Mouse (Mus musculus): Measurements from ENCODE around the gene 4933409G03Rik. TPM values are rescaled to one million over a fixed set of nuclear protein-coding genes. Genes with fewer than 3 reads are reported as not detected.
A peak's percentile ranks its signal among the peaks of the same experiment; 100 is the strongest.
"Not testable (repeated sequence)": the region's sequence is repeated elsewhere in the genome, so short reads cannot be mapped to it uniquely, and the experiment has no call there.

The 4933409G03Rik gene
- not detected in 2 replicates for polyA plus RNA-seq (2014; fragmentation: Nextera tagmentation; extraction: Ambion mirVana)

- no peaks in the 10 kb centered on the region for H3K36me3 ChIP-seq (ENCODE audit: control insufficient read depth, insufficient read depth, low read length)
- H3K27me3 ChIP-seq (ENCODE audit: control insufficient read depth, insufficient read depth, low read length), result no peaks in the 10 kb centered on the region
- DNase-seq (ENCODE audit: low spot score) (no peak), ATAC-seq (ENCODE audit: insufficient number of reproducible peaks, low FRiP score, low TSS enrichment, low read depth) (no peak)
- no peak within 1 kb of the TSS for H3K9ac ChIP-seq (ENCODE audit: low read length)
- no peaks in the 10 kb centered on the region for H3K9me3 ChIP-seq (ENCODE audit: control insufficient read depth, low read length)
- H3K4me3 ChIP-seq (ENCODE audit: low read depth, low read length), result no peak within 1 kb of the TSS
- no peak within 1 kb of the TSS for H3K4me2 ChIP-seq (ENCODE audit: low read depth, severe bottlenecking)
- 71% methylated on average over 5 of the region's 5 CpGs for WGBS
- no peaks in the 10 kb centered on the region for H3K4me1 ChIP-seq (ENCODE audit: control insufficient read depth, insufficient read depth, low read length)
- no peak within 1 kb of the TSS for H3K27ac ChIP-seq (replicated peaks; ENCODE audit: low read depth, low read length)
Observed at GRCm38 (mm10) chr2:68582113-68582512, at the start of gene 4933409G03Rik. Gene 4933409G03Rik, plus strand, starts transcription at chr2:68582413.

- no peak for ATAC-seq (ENCODE audit: insufficient number of reproducible peaks, low FRiP score, low TSS enrichment, low read depth)
- no peaks in the 10 kb centered on the region for H3K27me3 ChIP-seq (ENCODE audit: control insufficient read depth, insufficient read depth, low read length)
- no peak overlapping the region for H3K27ac ChIP-seq (replicated peaks; ENCODE audit: low read depth, low read length)
- 75% methylated on average over 2 of the region's 2 CpGs for WGBS
- no peak overlapping the region for H3K4me3 ChIP-seq (ENCODE audit: low read depth, low read length)
- H3K9me3 ChIP-seq (ENCODE audit: control insufficient read depth, low read length), result no peaks in the 10 kb centered on the region
- no peak overlapping the region for H3K9ac ChIP-seq (ENCODE audit: low read length)
- DNase-seq (ENCODE audit: low spot score), result no peak
- H3K4me1 ChIP-seq (ENCODE audit: control insufficient read depth, insufficient read depth, low read length), result no peaks in the 10 kb centered on the region
- H3K4me2 ChIP-seq (ENCODE audit: low read depth, severe bottlenecking), result no peak overlapping the region
- H3K36me3 ChIP-seq (ENCODE audit: control insufficient read depth, insufficient read depth, low read length), result no peaks in the 10 kb centered on the region
Observed at GRCm38 (mm10) chr2:68544190-68544589, 38.0 kb upstream of the 4933409G03Rik start.

GRCm38 (mm10) chr2:68560821-68561220 lies 21.4 kb upstream of the 4933409G03Rik start:
- DNase-seq (ENCODE audit: low spot score), result no peak
- no peaks in the 10 kb centered on the region for H3K4me1 ChIP-seq (ENCODE audit: control insufficient read depth, insufficient read depth, low read length)
- WGBS, result 65% methylated on average over 4 of the region's 4 CpGs
- no peak overlapping the region for H3K4me3 ChIP-seq (ENCODE audit: low read depth, low read length)
- no peak overlapping the region for H3K27ac ChIP-seq (replicated peaks; ENCODE audit: low read depth, low read length)
- H3K4me2 ChIP-seq (ENCODE audit: low read depth, severe bottlenecking), result no peak overlapping the region
- H3K9me3 ChIP-seq (ENCODE audit: control insufficient read depth, low read length), result no peaks in the 10 kb centered on the region
- no peak overlapping the region for H3K9ac ChIP-seq (ENCODE audit: low read length)
- H3K27me3 ChIP-seq (ENCODE audit: control insufficient read depth, insufficient read depth, low read length), result no peaks in the 10 kb centered on the region
- no peak for ATAC-seq (ENCODE audit: insufficient number of reproducible peaks, low FRiP score, low TSS enrichment, low read depth)
- no peaks in the 10 kb centered on the region for H3K36me3 ChIP-seq (ENCODE audit: control insufficient read depth, insufficient read depth, low read length)

- WGBS, result 18% methylated on average over 3 of the region's 3 CpGs
- Histone ChIP-seq H3K27me3 (ENCODE audit: control insufficient read depth, insufficient read depth, low read length) (no peaks in the 10 kb centered on the region), H3K27ac (replicated peaks; ENCODE audit: low read depth, low read length) (no peak overlapping the region), H3K4me2 (ENCODE audit: low read depth, severe bottlenecking) (no peak overlapping the region), H3K9me3 (ENCODE audit: control insufficient read depth, low read length) (no peaks in the 10 kb centered on the region), H3K36me3 (ENCODE audit: control insufficient read depth, insufficient read depth, low read length) (no peaks in the 10 kb centered on the region), H3K4me3 (ENCODE audit: low read depth, low read length) (no peak overlapping the region), H3K9ac (ENCODE audit: low read length) (no peak overlapping the region), H3K4me1 (ENCODE audit: control insufficient read depth, insufficient read depth, low read length) (no peaks in the 10 kb centered on the region)
- DNase-seq (ENCODE audit: low spot score) (peak; percentile 52), ATAC-seq (ENCODE audit: insufficient number of reproducible peaks, low FRiP score, low TSS enrichment, low read depth) (no peak)
Observed at GRCm38 (mm10) chr2:68563331-68563730, 18.9 kb upstream of the 4933409G03Rik start.

- 86% methylated on average over 15 of the region's 15 CpGs for WGBS
- no peak for ATAC-seq (ENCODE audit: insufficient number of reproducible peaks, low FRiP score, low TSS enrichment, low read depth)
Observed at GRCm38 (mm10) chr2:68568361-68568760, 13.9 kb upstream of the 4933409G03Rik start.

GRCm38 (mm10) chr2:68572340-68572739 lies 9.9 kb upstream of the 4933409G03Rik start:
- Histone ChIP-seq H3K4me2 (ENCODE audit: low read depth, severe bottlenecking) (no peak overlapping the region), H3K27ac (replicated peaks; ENCODE audit: low read depth, low read length) (no peak overlapping the region), H3K4me3 (ENCODE audit: low read depth, low read length) (no peak overlapping the region), H3K4me1 (ENCODE audit: control insufficient read depth, insufficient read depth, low read length) (no peaks in the 10 kb centered on the region), H3K27me3 (ENCODE audit: control insufficient read depth, insufficient read depth, low read length) (no peaks in the 10 kb centered on the region), H3K36me3 (ENCODE audit: control insufficient read depth, insufficient read depth, low read length) (no peaks in the 10 kb centered on the region), H3K9ac (ENCODE audit: low read length) (no peak overlapping the region), H3K9me3 (ENCODE audit: control insufficient read depth, low read length) (no peaks in the 10 kb centered on the region)
- ATAC-seq (ENCODE audit: insufficient number of reproducible peaks, low FRiP score, low TSS enrichment, low read depth) (no peak), DNase-seq (ENCODE audit: low spot score) (peak; percentile 60)
- 29% methylated on average over 4 of the region's 4 CpGs for WGBS

More at GRCm38 (mm10) chr2:68568361-68568760, 13.9 kb upstream of the 4933409G03Rik start:
- Histone ChIP-seq H3K27me3 (ENCODE audit: control insufficient read depth, insufficient read depth, low read length) (no peaks in the 10 kb centered on the region), H3K9ac (ENCODE audit: low read length) (no peak overlapping the region), H3K4me2 (ENCODE audit: low read depth, severe bottlenecking) (no peak overlapping the region), H3K27ac (replicated peaks; ENCODE audit: low read depth, low read length) (no peak overlapping the region), H3K9me3 (ENCODE audit: control insufficient read depth, low read length) (no peaks in the 10 kb centered on the region), H3K4me3 (ENCODE audit: low read depth, low read length) (no peak overlapping the region), H3K36me3 (ENCODE audit: control insufficient read depth, insufficient read depth, low read length) (no peaks in the 10 kb centered on the region), H3K4me1 (ENCODE audit: control insufficient read depth, insufficient read depth, low read length) (no peaks in the 10 kb centered on the region)
- no peak for DNase-seq (ENCODE audit: low spot score)

GRCm38 (mm10) chr2:68592765-68593164 lies 10.6 kb downstream of the 4933409G03Rik start:
- H3K9ac ChIP-seq (ENCODE audit: low read length), result no peak overlapping the region
- H3K36me3 ChIP-seq (ENCODE audit: control insufficient read depth, insufficient read depth, low read length), result no peaks in the 10 kb centered on the region
- no peaks in the 10 kb centered on the region for H3K4me1 ChIP-seq (ENCODE audit: control insufficient read depth, insufficient read depth, low read length)
- no peak for DNase-seq (ENCODE audit: low spot score)
- no peak overlapping the region for H3K27ac ChIP-seq (replicated peaks; ENCODE audit: low read depth, low read length)
- H3K4me2 ChIP-seq (ENCODE audit: low read depth, severe bottlenecking), result no peak overlapping the region
- H3K9me3 ChIP-seq (ENCODE audit: control insufficient read depth, low read length), result no peaks in the 10 kb centered on the region
- H3K27me3 ChIP-seq (ENCODE audit: control insufficient read depth, insufficient read depth, low read length), result no peaks in the 10 kb centered on the region
- 43% methylated on average over 3 of the region's 3 CpGs for WGBS
- no peak for ATAC-seq (ENCODE audit: insufficient number of reproducible peaks, low FRiP score, low TSS enrichment, low read depth)
- no peak overlapping the region for H3K4me3 ChIP-seq (ENCODE audit: low read depth, low read length)

GRCm38 (mm10) chr2:68656186-68656585 lies 74.0 kb downstream of the 4933409G03Rik start, which contains the start of gene 4932414N04Rik:
Gene 4932414N04Rik, plus strand, starts transcription at chr2:68656486.
- not testable (repeated sequence) for H3K9me3 ChIP-seq (ENCODE audit: control insufficient read depth, low read length); DNase-seq (ENCODE audit: low spot score); H3K4me3 ChIP-seq (ENCODE audit: low read depth, low read length); H3K36me3 ChIP-seq (ENCODE audit: control insufficient read depth, insufficient read depth, low read length); H3K9ac ChIP-seq (ENCODE audit: low read length); H3K27ac ChIP-seq (replicated peaks; ENCODE audit: low read depth, low read length); H3K27me3 ChIP-seq (ENCODE audit: control insufficient read depth, insufficient read depth, low read length); ATAC-seq (ENCODE audit: insufficient number of reproducible peaks, low FRiP score, low TSS enrichment, low read depth); H3K4me1 ChIP-seq (ENCODE audit: control insufficient read depth, insufficient read depth, low read length); H3K4me2 ChIP-seq (ENCODE audit: low read depth, severe bottlenecking)
- WGBS, result 67% methylated on average over 1 of the region's 5 CpGs

Measured in limb, embryonic 11.5 days (tissue).